Mouse (Mus musculus): Measurements from ENCODE around the gene Mrps25. TPM values are rescaled to one million over a fixed set of nuclear protein-coding genes. Genes with fewer than 3 reads are reported as not detected.

Gene Mrps25
- polyA plus RNA-seq, 1 experiment from 2014 or later, result 87.7 TPM

- ATAC-seq (replicated peaks; ENCODE audit: low FRiP score, low TSS enrichment, low read depth), result no peak
- DNase-seq (ENCODE audit: low spot score), result no peak
- H3K27ac ChIP-seq (ENCODE audit: low read depth), result no peak overlapping the region
- no peak overlapping the region for H3K4me2 ChIP-seq (ENCODE audit: low read length)
- no peaks in the 10 kb centered on the region for H3K27me3 ChIP-seq (replicated peaks; ENCODE audit: control insufficient read depth, insufficient read depth, low read length)
- no peak overlapping the region for H3K4me3 ChIP-seq (ENCODE audit: low read depth, low read length)
- 94% methylated on average over 4 of the region's 4 CpGs for WGBS
- H3K9me3 ChIP-seq (ENCODE audit: control insufficient read depth, low read length), result no peaks in the 10 kb centered on the region
- H3K9ac ChIP-seq (ENCODE audit: low read length), result no peak overlapping the region
- H3K36me3 ChIP-seq (ENCODE audit: control insufficient read depth, insufficient read depth, low read length), result peaks cover 42% of the 10 kb centered on the region
- no peaks in the 10 kb centered on the region for H3K4me1 ChIP-seq (replicated peaks; ENCODE audit: control insufficient read depth, insufficient read depth, low read length)
These were observed 38.0 kb downstream of the Mrps25 start for GRCm38 (mm10) chr6:92145881-92146280.

- H3K4me1 ChIP-seq (replicated peaks; ENCODE audit: control insufficient read depth, insufficient read depth, low read length), result no peaks in the 10 kb centered on the region
- no peaks in the 10 kb centered on the region for H3K9me3 ChIP-seq (ENCODE audit: control insufficient read depth, low read length)
- ATAC-seq (replicated peaks; ENCODE audit: low FRiP score, low TSS enrichment, low read depth) (no peak), DNase-seq (ENCODE audit: low spot score) (no peak)
- H3K36me3 ChIP-seq (ENCODE audit: control insufficient read depth, insufficient read depth, low read length), result peaks cover 19% of the 10 kb centered on the region
- H3K27me3 ChIP-seq (replicated peaks; ENCODE audit: control insufficient read depth, insufficient read depth, low read length), result no peaks in the 10 kb centered on the region
- no peak overlapping the region for H3K4me3 ChIP-seq (ENCODE audit: low read depth, low read length)
- 60% methylated on average over 2 of the region's 2 CpGs for WGBS
- no peak overlapping the region for H3K9ac ChIP-seq (ENCODE audit: low read length)
- no peak overlapping the region for H3K4me2 ChIP-seq (ENCODE audit: low read length)
- no peak overlapping the region for H3K27ac ChIP-seq (ENCODE audit: low read depth)
These were observed 47.5 kb downstream of the Mrps25 start for GRCm38 (mm10) chr6:92136356-92136755.

- ATAC-seq (replicated peaks; ENCODE audit: low FRiP score, low TSS enrichment, low read depth), result no peak
- no peaks in the 10 kb centered on the region for H3K27me3 ChIP-seq (replicated peaks; ENCODE audit: control insufficient read depth, insufficient read depth, low read length)
- 0 out of 2 replicates have a peak, but pooled peaks cover 4% of the 10 kb centered on the region for H3K36me3 ChIP-seq (ENCODE audit: control insufficient read depth, insufficient read depth, low read length)
- no peak overlapping the region for H3K27ac ChIP-seq (ENCODE audit: low read depth)
- no peaks in the 10 kb centered on the region for H3K4me1 ChIP-seq (replicated peaks; ENCODE audit: control insufficient read depth, insufficient read depth, low read length)
- no peaks in the 10 kb centered on the region for H3K9me3 ChIP-seq (ENCODE audit: control insufficient read depth, low read length)
- H3K4me3 ChIP-seq (ENCODE audit: low read depth, low read length), result no peak overlapping the region
- no peak for DNase-seq (ENCODE audit: low spot score)
- no peak overlapping the region for H3K9ac ChIP-seq (ENCODE audit: low read length)
- no peak overlapping the region for H3K4me2 ChIP-seq (ENCODE audit: low read length)
- 89% methylated on average over 2 of the region's 2 CpGs for whole genome bisulfite sequencing
These were observed 50.2 kb downstream of the Mrps25 start for GRCm38 (mm10) chr6:92133617-92134016.

DNA sequence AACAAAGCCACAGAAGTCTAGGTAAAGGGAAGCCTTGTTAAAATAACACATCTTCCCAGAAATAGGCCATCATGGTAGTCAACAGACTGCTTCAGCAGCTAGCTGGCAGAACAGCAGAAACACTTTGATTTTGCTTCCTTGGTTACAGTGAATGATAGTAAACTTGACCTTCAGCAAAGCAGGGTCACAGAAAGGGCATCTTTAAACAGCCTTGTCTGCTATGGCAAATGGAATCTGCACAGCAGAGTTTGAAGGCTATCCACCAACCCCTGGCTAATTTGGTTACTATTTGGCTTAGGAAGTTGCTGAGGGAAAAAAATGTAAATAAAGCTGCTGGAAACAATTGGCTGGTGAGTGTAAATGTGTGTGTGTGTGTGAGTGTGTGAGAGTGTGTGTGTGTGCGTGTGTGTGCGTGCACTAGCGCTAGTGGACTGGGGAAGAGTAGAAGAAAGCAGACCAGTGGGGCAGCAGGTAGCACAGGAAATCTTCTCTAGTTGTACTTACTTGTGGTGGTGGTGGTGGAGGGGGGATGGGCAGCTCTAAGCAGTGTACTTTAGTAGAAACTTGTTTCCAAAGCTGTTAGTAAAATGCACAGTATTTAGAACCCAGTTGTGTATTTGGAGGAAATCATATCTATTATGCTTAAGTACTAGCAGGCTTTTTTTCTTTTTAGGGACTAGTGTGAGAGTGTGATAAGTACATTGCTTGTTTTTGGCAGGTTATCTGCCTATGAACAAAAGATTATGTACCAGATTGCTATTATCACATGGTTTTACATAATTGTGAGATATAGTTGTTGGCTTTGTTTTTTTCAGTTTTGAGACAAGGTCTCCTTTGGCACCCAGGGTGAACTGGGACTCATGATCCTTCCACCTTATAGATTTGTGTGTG is 51.6 kb downstream of the Mrps25 start:
- ATAC-seq (replicated peaks; ENCODE audit: low FRiP score, low TSS enrichment, low read depth), result no peak

GRCm38 (mm10) chr6:92131456-92131855 is 52.4 kb downstream of the Mrps25 start:
- no peaks in the 10 kb centered on the region for H3K27me3 ChIP-seq (replicated peaks; ENCODE audit: control insufficient read depth, insufficient read depth, low read length)
- DNase-seq (ENCODE audit: low spot score), result no peak
- H3K4me1 ChIP-seq (replicated peaks; ENCODE audit: control insufficient read depth, insufficient read depth, low read length), result no peaks in the 10 kb centered on the region
- no peaks in the 10 kb centered on the region for H3K9me3 ChIP-seq (ENCODE audit: control insufficient read depth, low read length)
- no peak overlapping the region for H3K4me2 ChIP-seq (ENCODE audit: low read length)
- 88% methylated on average over 1 of the region's 1 CpGs for WGBS
- ATAC-seq (replicated peaks; ENCODE audit: low FRiP score, low TSS enrichment, low read depth), result no peak
- H3K27ac ChIP-seq (ENCODE audit: low read depth), result no peak overlapping the region
- no peak overlapping the region for H3K4me3 ChIP-seq (ENCODE audit: low read depth, low read length)
- H3K36me3 ChIP-seq (ENCODE audit: control insufficient read depth, insufficient read depth, low read length), result 0 out of 2 replicates have a peak, but pooled peaks cover 4% of the 10 kb centered on the region
- no peak overlapping the region for H3K9ac ChIP-seq (ENCODE audit: low read length)

More for the DNA sequence above, 51.6 kb downstream of the Mrps25 start:
- Histone ChIP-seq H3K36me3 (ENCODE audit: control insufficient read depth, insufficient read depth, low read length) (0 out of 2 replicates have a peak, but pooled peaks cover 4% of the 10 kb centered on the region), H3K27ac (ENCODE audit: low read depth) (no peak overlapping the region), H3K4me2 (ENCODE audit: low read length) (no peak overlapping the region), H3K4me1 (replicated peaks; ENCODE audit: control insufficient read depth, insufficient read depth, low read length) (no peaks in the 10 kb centered on the region), H3K9ac (ENCODE audit: low read length) (no peak overlapping the region), H3K4me3 (ENCODE audit: low read depth, low read length) (no peak overlapping the region), H3K9me3 (ENCODE audit: control insufficient read depth, low read length) (no peaks in the 10 kb centered on the region), H3K27me3 (replicated peaks; ENCODE audit: control insufficient read depth, insufficient read depth, low read length) (no peaks in the 10 kb centered on the region)
- WGBS, result 78% methylated on average over 3 of the region's 3 CpGs
- DNase-seq (ENCODE audit: low spot score), result no peak

DNA sequence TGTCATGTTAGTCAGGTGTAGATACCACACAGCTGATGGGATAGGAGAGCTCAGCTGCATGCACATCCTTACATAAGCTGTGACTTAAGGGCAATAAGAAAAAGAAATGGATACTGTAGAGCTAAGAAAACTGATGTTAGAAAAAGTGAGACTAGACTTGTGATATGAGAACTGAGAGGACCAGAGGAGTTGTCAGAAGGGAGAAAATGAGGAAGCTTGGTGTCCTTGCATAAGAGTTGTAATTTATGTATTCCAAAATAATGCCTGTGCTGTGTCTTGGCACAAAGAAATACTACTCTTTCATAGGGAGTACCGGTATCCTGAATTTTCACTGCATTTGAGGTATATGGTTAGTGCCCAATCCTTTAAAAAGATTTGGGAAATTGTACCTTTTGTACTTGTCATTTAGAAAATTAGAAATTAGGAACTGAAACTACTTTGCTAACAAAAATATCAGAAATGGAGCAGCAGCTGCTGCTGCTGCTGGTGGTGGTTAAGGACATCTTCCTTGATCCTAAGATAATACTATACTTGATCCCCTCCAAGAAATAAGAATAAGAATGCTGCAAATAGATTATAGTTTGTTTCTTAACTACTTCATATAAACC is 56.9 kb downstream of the Mrps25 start:
- no peaks in the 10 kb centered on the region for H3K9me3 ChIP-seq (ENCODE audit: control insufficient read depth, low read length)
- DNase-seq (ENCODE audit: low spot score) (no peak), ATAC-seq (replicated peaks; ENCODE audit: low FRiP score, low TSS enrichment, low read depth) (no peak)
- H3K4me3 ChIP-seq (ENCODE audit: low read depth, low read length), result no peak overlapping the region
- H3K9ac ChIP-seq (ENCODE audit: low read length), result no peak overlapping the region
- H3K27ac ChIP-seq (ENCODE audit: low read depth), result no peak overlapping the region
- WGBS, result 97% methylated on average over 1 of the region's 1 CpGs
- H3K4me1 ChIP-seq (replicated peaks; ENCODE audit: control insufficient read depth, insufficient read depth, low read length), result no peaks in the 10 kb centered on the region
- no peaks in the 10 kb centered on the region for H3K36me3 ChIP-seq (ENCODE audit: control insufficient read depth, insufficient read depth, low read length)
- H3K27me3 ChIP-seq (replicated peaks; ENCODE audit: control insufficient read depth, insufficient read depth, low read length), result no peaks in the 10 kb centered on the region
- no peak overlapping the region for H3K4me2 ChIP-seq (ENCODE audit: low read length)

- H3K9ac ChIP-seq (ENCODE audit: low read length), result no peak overlapping the region
- H3K36me3 ChIP-seq (ENCODE audit: control insufficient read depth, insufficient read depth, low read length), result no peaks in the 10 kb centered on the region
- H3K9me3 ChIP-seq (ENCODE audit: control insufficient read depth, low read length), result no peaks in the 10 kb centered on the region
- ATAC-seq (replicated peaks; ENCODE audit: low FRiP score, low TSS enrichment, low read depth) (no peak), DNase-seq (ENCODE audit: low spot score) (no peak)
- no peak overlapping the region for H3K4me3 ChIP-seq (ENCODE audit: low read depth, low read length)
- no peak overlapping the region for H3K27ac ChIP-seq (ENCODE audit: low read depth)
- no peaks in the 10 kb centered on the region for H3K4me1 ChIP-seq (replicated peaks; ENCODE audit: control insufficient read depth, insufficient read depth, low read length)
- no peak overlapping the region for H3K4me2 ChIP-seq (ENCODE audit: low read length)
- H3K27me3 ChIP-seq (replicated peaks; ENCODE audit: control insufficient read depth, insufficient read depth, low read length), result no peaks in the 10 kb centered on the region
These were observed 59.3 kb downstream of the Mrps25 start for GRCm38 (mm10) chr6:92124547-92124946.

Measured in intestine, embryonic 14.5 days (tissue).